Mouse (Mus musculus) CD4-positive, CD25-positive, alpha-beta regulatory T cell, adult 2 months (primary cell): ENCODE results near the gene Cacng1.
A peak's percentile ranks its signal among the peaks of the same experiment; 100 is the strongest.

Source experiments
- DNase-seq: peaks from one replicate; pipeline ENCODE4 v3.0.0-alpha.2; 2012; ENCODE audit warnings: low read depth, low spot score

The Cacng1 gene

GRCm38 (mm10) chr11:107707897-107708610 is 8.3 kb downstream of the Cacng1 start:
- DNase-seq: no peak

- no peak for DNase-seq
Measured at GRCm38 (mm10) chr11:107705476-107706074, 10.7 kb downstream of the Cacng1 start.

- DNase-seq: no peak
Measured at GRCm38 (mm10) chr11:107705060-107705459, 11.3 kb downstream of the Cacng1 start.

GRCm38 (mm10) chr11:107703272-107704134 is 12.8 kb downstream of the Cacng1 start:
- DNase-seq: no peak

- DNase-seq: no peak
Measured at GRCm38 (mm10) chr11:107699967-107700366, 16.4 kb downstream of the Cacng1 start.

GRCm38 (mm10) chr11:107693338-107693737 is 23.0 kb downstream of the Cacng1 start:
- DNase-seq: peak; percentile 29

GRCm38 (mm10) chr11:107691569-107691968 is 24.8 kb downstream of the Cacng1 start:
- no peak for DNase-seq

GRCm38 (mm10) chr11:107688480-107688879 is 27.8 kb downstream of the Cacng1 start:
- no peak for DNase-seq

- DNase-seq: no peak
Measured at GRCm38 (mm10) chr11:107686290-107686689, 30.0 kb downstream of the Cacng1 start.

GRCm38 (mm10) chr11:107683544-107684465 is 32.5 kb downstream of the Cacng1 start:
- no peak for DNase-seq

GRCm38 (mm10) chr11:107682694-107683355 is 33.5 kb downstream of the Cacng1 start:
- no peak for DNase-seq

- no peak for DNase-seq
Measured at GRCm38 (mm10) chr11:107676207-107676940, 39.9 kb downstream of the Cacng1 start.

GRCm38 (mm10) chr11:107675246-107675645 is 41.1 kb downstream of the Cacng1 start:
- DNase-seq: no peak

GRCm38 (mm10) chr11:107674601-107675000 is 41.7 kb downstream of the Cacng1 start:
- no peak for DNase-seq

- no peak for DNase-seq
Measured at GRCm38 (mm10) chr11:107674006-107674405, 42.3 kb downstream of the Cacng1 start.

- DNase-seq: no peak
Measured at GRCm38 (mm10) chr11:107668977-107669376, 47.3 kb downstream of the Cacng1 start.

GRCm38 (mm10) chr11:107668223-107668622 is 48.1 kb downstream of the Cacng1 start:
- DNase-seq: peak; percentile 46

- DNase-seq: no peak
Measured at GRCm38 (mm10) chr11:107667542-107667941, 48.8 kb downstream of the Cacng1 start.

- DNase-seq: no peak
Measured at GRCm38 (mm10) chr11:107662666-107663065, 53.7 kb downstream of the Cacng1 start.

- DNase-seq: no peak
Measured at GRCm38 (mm10) chr11:107660452-107660851, 55.9 kb downstream of the Cacng1 start.
